Mouse (Mus musculus): ENCODE results near the gene Nifk.

Gene Nifk

GRCm38 (mm10) chr1:118368721-118369461 is 47.3 kb downstream of the Nifk start:
- in situ Hi-C loops (cut with MboI; ENCODE audit: low pct_unique_long_range_greater_than_20kb in 1 of 2, low sequenced_read_pairs in 2 of 2, unreplicated experiment in 1 of 2), result loop anchor here (10.0 to 25.0 kb wide), 2 partner anchors 96 to 368 kb away; no protein-coding TSS in a partner anchor

- in situ Hi-C loops (cut with MboI; ENCODE audit: low pct_unique_long_range_greater_than_20kb in 1 of 2, low sequenced_read_pairs in 2 of 2, unreplicated experiment in 1 of 2), result no loop called here
Measured at GRCm38 (mm10) chr1:118377784-118378183, 56.1 kb downstream of the Nifk start.

GRCm38 (mm10) chr1:118380105-118380786 is 58.6 kb downstream of the Nifk start:
- in situ Hi-C loops (cut with MboI; ENCODE audit: low pct_unique_long_range_greater_than_20kb in 1 of 2, low sequenced_read_pairs in 2 of 2, unreplicated experiment in 1 of 2), result no loop called here
